Mouse (Mus musculus) spleen, postnatal 36 days (tissue): ENCODE data around the gene Krtap4-9.
"Not testable (repeated sequence)": the region's sequence is repeated elsewhere in the genome, so short reads cannot be mapped to it uniquely, and the experiment has no call there.

ENCODE experiments used
- DNase-seq, 2 experiments: peaks; one replicate each; pipeline ENCODE4 v3.0.0; 2022; ENCODE audit warnings: low spot score in 2 of 2, mixed read lengths in 1 of 2

The Krtap4-9 gene

GRCm38 (mm10) chr11:99784900-99785299 lies at the start of gene Krtap4-9:
Gene Krtap4-9, plus strand, starts transcription at chr11:99785200.
- not testable (repeated sequence) for DNase-seq

DNA sequence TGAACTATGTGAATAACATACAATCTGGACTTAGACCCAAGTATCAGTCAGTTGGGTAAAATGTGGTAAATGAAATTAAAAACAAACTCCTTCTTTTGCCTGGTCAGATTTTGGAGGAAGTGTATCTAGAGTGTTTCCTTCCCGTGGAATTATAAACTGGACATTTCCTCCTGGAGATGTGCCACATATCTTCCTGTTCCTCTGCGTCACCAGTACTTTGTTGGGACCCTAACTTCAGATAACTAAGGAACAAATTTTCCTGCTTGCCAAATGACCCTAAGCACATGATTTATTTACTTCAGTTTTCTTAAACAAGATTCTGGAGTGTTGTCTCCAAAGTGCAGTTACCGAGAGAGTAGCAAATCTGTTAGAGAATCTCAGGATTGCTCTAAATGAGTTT lies 41.0 kb upstream of the Krtap4-9 start:
- DNase-seq = no peak

- no peak for DNase-seq
Measured at GRCm38 (mm10) chr11:99758877-99759276, 26.1 kb upstream of the Krtap4-9 start.

GRCm38 (mm10) chr11:99768410-99768809 lies 16.6 kb upstream of the Krtap4-9 start:
- DNase-seq = no peak

DNA sequence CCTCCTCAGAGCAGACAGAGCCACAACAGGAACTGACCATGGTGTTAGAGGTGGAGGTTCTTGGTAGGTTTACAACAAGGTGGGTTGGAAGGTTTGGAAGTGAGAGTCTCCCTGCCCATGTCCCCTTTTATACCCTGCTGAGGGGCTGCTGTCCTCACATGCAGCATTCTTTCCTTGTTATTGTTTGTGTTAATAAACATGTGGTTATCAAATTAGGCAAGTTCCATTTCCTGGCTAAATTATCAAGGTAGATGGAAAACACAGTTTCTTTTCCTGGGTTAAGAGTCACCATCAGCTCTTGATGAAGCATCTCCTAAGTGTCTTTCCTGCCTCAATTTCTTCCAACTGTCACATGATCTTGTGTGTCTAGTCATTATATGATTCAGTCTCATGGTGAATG lies 12.2 kb upstream of the Krtap4-9 start, which contains the start of gene Gm11595:
Gene Gm11595 (minus strand): TSS at position 101 of the 400 bp plus-strand sequence.
- DNase-seq = not testable (repeated sequence)

GRCm38 (mm10) chr11:99778401-99778800 lies 6.6 kb upstream of the Krtap4-9 start:
- no peak for DNase-seq

DNA sequence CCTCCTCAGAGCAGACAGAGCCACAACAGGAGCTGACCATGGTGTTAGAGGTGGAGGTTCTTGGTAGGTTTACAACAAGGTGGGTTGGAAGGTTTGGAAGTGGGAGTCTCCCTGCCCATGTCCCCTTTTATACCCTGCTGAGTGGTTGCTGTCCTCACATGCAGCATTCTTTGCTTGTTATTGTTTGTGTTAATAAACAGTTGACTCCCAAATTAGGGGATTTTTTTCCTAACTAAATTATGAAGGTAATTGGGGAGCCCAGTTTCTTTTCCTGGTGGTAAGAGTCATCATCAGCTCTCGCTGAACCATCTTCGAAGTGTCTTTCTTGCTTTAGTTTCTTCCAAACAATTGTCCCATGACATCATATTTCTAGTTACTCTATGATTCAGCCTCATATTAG lies 4.4 kb upstream of the Krtap4-9 start, which contains the start of gene Krtap4-8:
Gene Krtap4-8 (minus strand): TSS at position 101 of the 400 bp plus-strand sequence.
- no peak for DNase-seq

GRCm38 (mm10) chr11:99793367-99793766 lies 8.4 kb downstream of the Krtap4-9 start, which contains the start of gene Gm11596:
Gene Gm11596, minus strand, starts transcription at chr11:99793467.
- no peak for DNase-seq

DNA sequence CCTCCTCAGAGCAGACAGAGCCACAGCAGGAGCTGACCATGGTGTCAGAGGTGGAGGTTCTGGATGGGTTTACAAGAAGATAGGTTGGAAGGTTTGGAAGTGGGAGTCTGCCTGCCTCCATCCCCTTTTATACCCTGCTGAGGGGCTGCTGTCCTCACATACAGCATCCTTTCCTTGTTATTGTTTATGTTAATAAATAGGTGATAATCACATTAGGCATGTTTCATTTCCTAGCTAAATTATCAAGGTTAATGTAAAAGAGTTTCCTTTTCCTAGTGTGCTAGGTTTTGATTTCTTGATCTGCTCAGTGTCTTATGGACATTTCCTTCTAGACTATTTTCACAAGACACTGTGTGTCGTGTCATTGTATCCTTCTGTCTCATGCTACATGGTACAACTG lies 13.8 kb downstream of the Krtap4-9 start, which contains the start of gene Gm11569:
Gene Gm11569 (minus strand): TSS at position 101 of the 400 bp plus-strand sequence.
- DNase-seq = not testable (repeated sequence)

DNA sequence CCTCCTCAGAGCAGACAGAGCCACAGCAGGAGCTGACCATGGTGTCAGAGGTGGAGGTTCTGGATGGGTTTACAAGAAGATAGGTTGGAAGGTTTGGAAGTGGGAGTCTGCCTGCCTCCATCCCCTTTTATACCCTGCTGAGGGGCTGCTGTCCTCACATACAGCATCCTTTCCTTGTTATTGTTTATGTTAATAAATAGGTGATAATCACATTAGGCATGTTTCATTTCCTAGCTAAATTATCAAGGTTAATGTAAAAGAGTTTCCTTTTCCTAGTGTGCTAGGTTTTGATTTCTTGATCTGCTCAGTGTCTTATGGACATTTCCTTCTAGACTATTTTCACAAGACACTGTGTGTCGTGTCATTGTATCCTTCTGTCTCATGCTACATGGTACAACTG lies 19.3 kb downstream of the Krtap4-9 start, which contains the start of gene Gm11554:
Gene Gm11554 (minus strand): TSS at position 101 of the 400 bp plus-strand sequence.
- not testable (repeated sequence) for DNase-seq

- not testable (repeated sequence) for DNase-seq
Measured at GRCm38 (mm10) chr11:99809792-99810191, 24.8 kb downstream of the Krtap4-9 start, which contains the start of gene Krtap4-13. Gene Krtap4-13, minus strand, starts transcription at chr11:99809892.

DNA sequence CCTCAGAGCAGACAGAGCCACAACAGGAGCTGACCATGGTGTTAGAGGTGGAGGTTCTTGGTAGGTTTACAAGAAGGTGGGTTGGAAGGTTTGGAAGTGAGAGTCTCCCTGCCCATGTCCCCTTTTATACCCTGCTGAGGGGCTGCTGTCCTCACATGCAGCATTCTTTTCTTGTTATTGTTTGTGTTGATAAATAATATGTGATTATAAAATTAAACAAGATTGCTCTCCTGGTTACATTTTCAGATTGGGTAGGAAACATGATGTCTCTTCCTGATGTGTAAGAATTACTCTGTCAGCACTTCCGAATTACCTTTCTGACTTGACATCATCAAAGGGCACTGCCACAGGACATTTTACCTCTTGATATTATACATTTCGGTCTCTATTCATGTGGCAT lies 30.6 kb downstream of the Krtap4-9 start, which contains the start of gene Gm11564:
Gene Gm11564 (minus strand): TSS at position 101 of the 400 bp plus-strand sequence.
- DNase-seq = not testable (repeated sequence)
